Mouse (Mus musculus) stomach, postnatal 0 days (tissue): Measurements from ENCODE around the gene Eif4g1.

ENCODE experiments used
- CTCF ChIP-seq: IDR thresholded peaks from 2 replicates; pipeline ENCODE4 v1.5.1; 2016; ENCODE audit warnings: antibody characterized with exemption, low read depth, mild to moderate bottlenecking, moderate library complexity
- EP300 ChIP-seq: optimal IDR thresholded peaks from 2 replicates; pipeline ENCODE3; 2016; ENCODE audit warnings: antibody characterized with exemption

DNA sequence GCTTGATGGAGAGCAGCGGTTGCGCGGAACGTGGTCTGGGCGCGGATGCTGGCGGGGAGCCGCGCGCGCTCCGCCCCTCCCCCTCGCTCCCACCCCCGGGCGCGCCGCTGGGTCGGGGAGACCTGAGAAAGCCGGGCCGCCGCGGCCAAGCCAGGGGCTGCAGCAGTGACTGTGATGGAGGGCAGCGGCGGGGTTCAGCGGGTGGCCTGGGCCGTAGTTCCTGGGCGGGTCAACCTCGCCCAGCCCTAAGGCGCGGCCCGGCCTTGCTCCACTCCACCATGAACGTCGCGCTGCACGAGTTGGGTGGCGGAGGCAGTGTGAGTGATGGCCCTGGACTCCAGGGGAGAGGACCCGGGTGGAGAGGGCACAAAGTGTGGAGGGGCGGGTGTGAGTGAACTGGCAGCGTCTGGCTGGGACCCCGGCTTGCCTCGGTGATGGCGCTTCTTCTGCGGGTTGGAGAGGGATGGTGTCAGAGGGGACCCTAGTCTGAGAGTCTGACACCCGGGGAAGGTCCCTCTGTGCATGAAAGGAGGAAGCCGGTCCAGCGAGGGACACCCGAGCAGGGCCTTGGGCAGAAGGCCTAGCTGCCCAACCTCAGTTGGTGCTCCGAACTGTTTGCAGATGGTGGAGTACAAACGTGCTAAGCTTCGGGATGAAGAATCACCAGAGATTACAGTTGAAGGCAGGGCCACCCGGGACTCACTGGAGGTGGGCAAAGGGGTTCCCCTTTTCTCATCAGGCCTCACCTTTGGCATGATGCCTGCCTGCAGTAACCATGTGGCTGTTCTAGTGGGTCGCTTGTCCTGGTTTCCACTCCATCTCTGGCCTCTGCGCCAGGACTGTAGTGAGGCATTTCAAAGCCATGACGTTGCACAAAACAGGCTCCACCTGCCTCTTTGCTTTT lies 38.1 kb upstream of the Eif4g1 start, which contains the start of gene Ece2:
- TF ChIP-seq CTCF (no peak), EP300 (no peak)
